Mouse (Mus musculus) lung, postnatal 10 days (tissue): ENCODE measurements around the gene Mea1.

Experiments used
- DNase-seq: peaks from one replicate; pipeline ENCODE4 v3.0.0; 2021

Mea1 gene

GRCm38 (mm10) chr17:46673850-46674529 is 4.6 kb upstream of the Mea1 start, which contains the start of gene Rrp36:
Gene Rrp36 (minus strand): TSS chr17:46674352.
- DNase-seq, result peak; percentile 95

DNA sequence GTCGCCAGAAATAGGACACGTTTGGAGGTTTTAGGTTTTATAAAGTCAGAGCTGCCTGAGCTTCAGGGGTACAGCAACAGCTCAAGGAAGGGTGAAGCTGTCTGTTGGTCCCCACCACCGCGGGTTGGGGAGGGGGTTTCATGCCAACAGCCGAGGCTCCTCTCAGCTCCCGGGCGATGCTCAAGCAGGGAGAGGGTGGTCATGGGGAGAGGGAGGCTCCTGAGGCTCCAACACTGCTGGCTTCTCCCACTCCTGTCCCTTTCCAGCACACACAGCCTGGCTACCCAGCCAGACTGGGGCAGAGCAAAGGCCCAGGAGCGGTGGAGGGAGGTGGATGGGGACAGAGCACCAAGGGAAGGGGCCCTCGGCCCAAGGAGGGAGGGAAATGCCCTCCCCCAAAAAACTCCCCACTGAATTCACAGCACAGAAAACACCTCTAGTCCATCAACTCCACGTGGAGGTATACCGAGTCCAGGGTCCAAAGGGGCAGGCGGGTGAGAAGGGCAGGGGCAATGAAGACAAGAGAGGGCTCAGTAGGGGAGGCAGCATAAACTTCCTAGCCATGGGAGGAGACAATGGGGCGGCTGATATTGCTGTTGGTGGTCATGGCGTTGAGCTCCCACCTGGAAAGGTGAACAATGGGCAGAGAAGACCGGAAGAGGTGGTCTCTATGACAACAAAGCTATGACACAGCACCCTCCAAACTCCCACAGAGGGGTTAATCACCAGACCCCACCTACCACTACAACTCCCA is 3.9 kb upstream of the Mea1 start:
- no peak for DNase-seq

- no peak for DNase-seq
These were observed 318 bp downstream of the Mea1 start for GRCm38 (mm10) chr17:46678911-46679310.

DNA sequence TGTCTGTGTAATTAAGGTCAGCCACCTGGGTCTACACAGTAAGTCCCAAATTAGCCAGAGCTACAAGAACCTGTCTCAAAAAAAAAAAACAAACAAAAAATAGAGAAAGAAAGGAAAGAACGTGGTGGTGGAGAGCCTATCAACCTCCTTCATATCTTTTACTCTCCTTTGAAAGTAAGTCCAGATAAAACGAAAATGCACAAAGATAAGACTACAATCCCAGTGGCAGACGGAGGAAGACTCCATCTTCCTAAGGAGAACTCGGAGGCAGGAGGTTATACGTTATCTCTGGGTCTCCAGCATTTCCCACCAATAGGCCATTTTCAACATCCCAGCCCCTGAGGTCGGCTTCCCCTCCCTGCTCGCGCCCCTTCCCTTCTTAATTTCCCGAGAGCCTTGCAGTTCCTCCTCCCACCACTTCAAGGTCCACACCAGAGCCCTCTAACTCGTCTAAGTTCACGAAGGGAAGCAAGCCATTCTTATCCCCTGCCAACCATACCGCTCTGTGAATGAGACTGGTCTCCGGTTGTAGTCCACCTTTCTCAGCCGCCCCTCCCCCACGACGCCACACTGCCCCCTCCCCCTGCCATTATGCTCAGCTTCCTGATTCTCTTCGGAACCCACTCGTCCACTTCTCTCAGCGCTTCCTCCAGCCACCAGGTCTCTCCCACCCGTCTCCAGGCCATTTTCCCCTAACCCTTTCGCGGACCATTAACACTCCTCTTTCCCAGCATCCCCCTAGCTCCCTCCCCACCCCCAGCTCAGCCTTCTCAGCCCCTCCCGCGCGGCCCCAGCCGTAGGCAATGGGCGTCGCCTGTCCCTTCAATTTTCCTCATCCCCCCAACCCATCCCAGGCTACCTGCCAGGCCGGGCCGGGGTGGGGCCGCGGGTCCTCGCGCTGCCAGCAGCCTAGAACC is 1.5 kb downstream of the Mea1 start:
- peak; percentile 65 for DNase-seq

GRCm38 (mm10) chr17:46680760-46681373 is 2.3 kb downstream of the Mea1 start, which contains the start of gene Klhdc3:
Gene Klhdc3 (minus strand): TSS chr17:46680914.
- DNase-seq, result peak; percentile 99

DNA sequence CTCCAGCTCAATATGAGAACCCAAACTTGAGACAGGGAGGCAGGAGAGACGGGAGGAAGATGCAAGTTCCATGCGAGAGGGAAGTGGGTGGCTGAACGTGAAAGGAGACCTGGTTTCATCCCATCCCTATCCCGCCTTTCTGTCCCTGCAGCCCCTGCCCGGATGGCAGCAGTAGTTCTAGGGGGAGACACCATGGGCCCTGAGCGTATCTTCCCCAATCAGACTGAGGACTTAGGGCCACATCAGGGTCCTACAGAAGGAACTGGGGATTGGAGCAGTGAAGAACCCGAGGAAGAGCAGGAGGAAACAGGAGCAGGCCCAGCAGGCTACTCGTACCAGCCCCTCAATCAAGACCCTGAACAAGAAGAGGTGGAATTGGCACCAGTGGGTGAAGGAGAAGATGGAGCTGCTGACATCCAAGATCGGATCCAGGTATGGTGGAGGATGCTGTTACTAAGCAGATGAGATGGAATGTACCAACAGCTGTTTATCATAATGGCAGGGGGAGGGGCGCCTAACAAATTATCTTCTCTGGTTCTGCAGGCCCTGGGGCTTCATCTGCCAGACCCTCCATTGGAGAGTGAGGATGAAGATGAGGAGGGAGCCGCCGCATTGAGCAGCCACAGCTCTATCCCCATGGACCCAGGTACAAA is 3.0 kb downstream of the Mea1 start:
- DNase-seq, result no peak

DNA sequence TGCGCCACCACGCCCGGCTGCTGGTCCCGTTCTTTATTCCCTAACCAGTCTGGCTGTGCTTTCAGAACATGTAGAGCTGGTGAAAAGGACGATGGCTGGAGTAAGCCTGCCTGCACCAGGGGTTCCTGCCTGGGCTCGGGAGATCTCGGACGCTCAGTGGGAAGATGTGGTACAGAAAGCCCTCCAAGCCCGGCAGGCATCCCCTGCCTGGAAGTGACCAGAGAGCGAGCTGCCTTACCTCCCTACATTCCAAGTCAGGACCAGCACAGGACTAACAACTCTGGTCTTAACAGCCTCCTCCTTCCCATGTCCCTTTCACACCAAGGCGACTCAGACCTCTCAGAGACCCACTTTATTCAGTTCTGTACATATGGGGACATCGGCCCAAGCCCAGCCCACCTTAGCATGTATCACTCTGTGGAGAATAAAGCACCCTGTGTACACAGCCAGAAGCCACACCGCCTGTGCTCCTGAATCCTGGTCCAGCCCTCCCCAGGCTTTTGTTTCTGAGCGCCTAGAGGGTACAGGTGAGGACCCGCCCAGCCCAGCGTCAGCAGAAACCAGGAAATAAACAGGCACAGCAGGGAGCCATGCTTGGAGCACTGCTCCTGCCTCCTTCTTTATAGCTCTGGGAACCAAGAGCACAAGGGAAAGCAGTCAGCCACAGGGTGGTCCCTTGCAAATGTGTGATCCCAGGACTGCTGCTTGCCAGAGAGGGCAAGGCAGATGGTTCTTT is 4.2 kb downstream of the Mea1 start:
- no peak for DNase-seq

GRCm38 (mm10) chr17:46685913-46686312 is 7.3 kb downstream of the Mea1 start:
- DNase-seq, result no peak

DNA sequence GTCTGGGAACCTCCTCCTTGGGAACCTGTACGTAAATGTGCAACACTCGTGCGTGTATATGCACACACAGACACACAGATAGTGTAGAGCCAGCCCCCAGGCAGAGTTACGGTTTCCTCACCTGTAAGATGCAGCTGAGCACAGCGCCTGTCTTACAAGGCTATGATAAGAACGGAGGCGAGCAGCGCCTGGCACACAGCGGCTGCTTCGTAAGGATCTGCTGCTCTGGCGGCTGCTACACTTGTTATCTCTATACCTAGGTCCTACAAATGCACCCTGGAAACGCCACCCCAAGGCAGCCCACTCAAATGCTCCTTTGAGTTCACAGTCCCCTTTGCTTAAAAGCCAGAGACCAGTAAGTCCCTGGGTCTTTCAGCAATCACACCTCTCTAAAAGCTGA is 12.1 kb downstream of the Mea1 start:
- DNase-seq, result no peak

GRCm38 (mm10) chr17:46691390-46691789 is 12.8 kb downstream of the Mea1 start:
- DNase-seq, result no peak

GRCm38 (mm10) chr17:46694517-46695063 is 16.0 kb downstream of the Mea1 start:
- no peak for DNase-seq

DNA sequence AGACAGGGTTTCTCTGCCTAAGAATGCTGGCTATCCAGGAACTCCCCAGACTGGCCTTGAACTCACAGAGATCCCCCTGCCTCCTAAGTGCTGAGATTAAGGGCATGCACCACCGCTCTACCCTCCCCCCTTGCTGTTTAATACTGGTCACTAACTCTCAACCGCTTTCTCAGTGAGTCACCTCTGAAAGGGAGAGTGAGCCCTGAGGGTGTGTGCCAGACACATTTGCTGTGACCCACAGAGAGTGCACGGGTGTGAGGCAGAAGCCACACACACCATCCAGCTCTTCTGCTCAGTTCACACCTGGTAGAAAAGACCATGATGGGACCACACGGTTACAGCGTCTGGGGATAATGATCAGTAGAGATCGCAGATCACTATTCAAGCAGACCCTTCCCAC is 19.9 kb downstream of the Mea1 start:
- no peak for DNase-seq

DNA sequence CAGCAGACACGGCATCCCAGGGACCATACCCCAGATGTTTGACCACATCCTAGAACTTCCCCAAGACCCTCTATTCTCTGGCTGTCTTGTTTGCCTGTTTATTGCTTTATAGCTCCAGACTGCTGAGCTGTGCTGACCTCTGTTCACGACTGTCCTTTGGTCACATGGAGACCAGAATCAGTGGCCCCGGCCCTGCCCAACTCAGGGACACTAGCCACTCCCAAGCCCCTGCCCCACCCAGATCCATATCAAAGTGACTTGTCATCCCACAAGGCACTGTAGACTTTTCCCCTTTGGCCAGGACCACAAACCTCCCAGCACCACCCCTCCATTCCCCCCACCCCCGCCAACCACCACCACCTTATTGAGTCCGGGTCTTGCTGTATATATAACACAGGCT is 20.7 kb downstream of the Mea1 start:
- no peak for DNase-seq

DNA sequence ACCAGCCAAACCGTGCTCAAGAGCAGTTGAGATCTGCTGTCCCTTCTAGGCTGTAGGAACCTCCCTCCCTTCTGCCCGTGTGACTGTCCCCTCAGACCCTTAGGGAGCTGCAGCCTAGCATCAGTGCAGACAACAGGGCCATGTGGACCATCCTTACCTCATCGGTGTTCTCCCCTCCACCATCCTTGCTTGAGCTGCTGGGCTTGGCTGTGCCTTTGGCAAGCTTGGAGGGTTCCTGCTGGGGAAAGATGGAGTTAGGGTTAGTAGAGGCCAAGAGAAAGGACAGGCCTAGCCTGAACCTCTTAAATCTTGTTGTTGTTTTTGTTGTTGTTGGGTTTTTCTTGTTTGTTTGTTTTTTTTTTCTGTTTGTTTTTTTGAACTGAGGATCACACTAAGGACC is 21.3 kb downstream of the Mea1 start:
- no peak for DNase-seq

DNA sequence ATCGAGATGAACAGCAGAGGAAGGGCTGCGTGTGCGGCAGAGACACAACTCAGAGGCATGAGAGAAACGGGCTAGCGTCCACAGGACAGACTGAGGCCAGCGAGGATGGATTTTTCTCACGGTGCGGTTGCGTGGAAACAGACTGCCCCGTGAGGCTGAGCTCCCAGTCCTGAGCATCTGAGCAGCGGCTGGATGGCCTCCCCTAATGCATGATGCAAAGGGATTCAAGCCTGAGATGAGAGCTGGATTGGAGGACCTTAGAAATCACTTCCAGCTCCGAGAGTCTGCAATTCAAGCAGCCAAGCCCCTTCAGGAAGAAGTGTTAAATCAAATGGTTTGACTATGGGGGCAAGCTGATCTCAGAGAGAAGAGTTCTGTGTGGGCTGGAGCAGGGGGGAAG is 22.9 kb downstream of the Mea1 start:
- no peak for DNase-seq

- DNase-seq, result no peak
These were observed 23.5 kb downstream of the Mea1 start for GRCm38 (mm10) chr17:46702100-46702499.

DNA sequence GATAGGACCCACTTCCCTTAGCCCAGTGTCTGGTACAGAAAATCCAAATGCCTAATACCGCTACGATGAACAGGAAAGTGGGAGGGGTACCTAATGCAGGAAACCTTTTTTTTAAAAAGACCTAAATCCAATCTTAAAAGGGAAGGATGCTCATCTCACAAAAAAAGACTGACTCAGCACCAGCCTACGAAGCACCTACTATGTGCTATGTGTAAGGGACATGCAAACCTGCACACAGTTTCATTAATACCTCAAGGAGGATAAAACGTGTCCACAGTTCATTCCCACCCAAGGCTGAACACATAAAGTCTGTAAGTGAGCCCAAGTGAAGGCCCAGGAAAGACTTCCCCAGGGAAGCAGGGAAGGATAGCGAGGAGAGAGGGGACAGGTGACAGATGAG is 23.9 kb downstream of the Mea1 start:
- no peak for DNase-seq

- peak; percentile 40 for DNase-seq
These were observed 25.6 kb downstream of the Mea1 start for GRCm38 (mm10) chr17:46703971-46704886.

- DNase-seq, result peak; percentile 99
These were observed 26.6 kb downstream of the Mea1 start, which contains the start of gene Ppp2r5d for GRCm38 (mm10) chr17:46704887-46705835. Gene Ppp2r5d (minus strand): TSS chr17:46705111.
